Mouse (Mus musculus) midbrain, embryonic 12.5 days (tissue): Measurements from ENCODE around the gene Carnmt1. TPM values are rescaled to one million over a fixed set of nuclear protein-coding genes. Genes with fewer than 3 reads are reported as not detected.
A peak's percentile ranks its signal among the peaks of the same experiment; 100 is the strongest.

Experiments
- ATAC-seq: fragments of 200-750 bp; cut with Nextera tagmentation; 2 replicates; pipeline ENCODE4 v1.8.0; 2017; ENCODE audit warnings: low read depth, moderate TSS enrichment, moderate library complexity; ENCODE audit not compliant: low FRiP score
- H3K27ac ChIP-seq: fragments of 300-500 bp; sonication (generic); replicated peaks from 2 replicates; pipeline ENCODE4 v1.5.1; 2016; ENCODE audit warnings: mild to moderate bottlenecking
- H3K27me3 ChIP-seq: fragments of 300-500 bp; sonication (generic); 2 replicates; pipeline ENCODE4 v1.6.1; 2016; ENCODE audit warnings: mild to moderate bottlenecking
- H3K36me3 ChIP-seq: fragments of 300-500 bp; sonication (generic); 2 replicates; pipeline ENCODE4 v1.6.1; 2016
- H3K4me1 ChIP-seq: fragments of 300-500 bp; sonication (generic); 2 replicates; pipeline ENCODE4 v1.6.1; 2016
- H3K4me2 ChIP-seq: fragments of 300-500 bp; sonication (generic); replicated peaks from 2 replicates; pipeline ENCODE4 v1.6.1; 2016; ENCODE audit warnings: mild to moderate bottlenecking, moderate library complexity
- H3K4me3 ChIP-seq: fragments of 300-500 bp; sonication (generic); 2 replicates; pipeline ENCODE4 v1.5.1; 2016; ENCODE audit warnings: mild to moderate bottlenecking
- H3K9ac ChIP-seq: fragments of 300-500 bp; sonication (generic); replicated peaks from 2 replicates; pipeline ENCODE4 v1.6.1; 2016; ENCODE audit warnings: mild to moderate bottlenecking, moderate library complexity
- H3K9me3 ChIP-seq: fragments of 300-500 bp; sonication (generic); 2 replicates; pipeline ENCODE4 v1.6.1; 2016; ENCODE audit warnings: mild to moderate bottlenecking
- WGBS: fragments of 180-500 bp; shearing (Covaris S2); methylation state at CpG from one replicate; pipeline ENCODE4 v1.1.7; 2016; 5-methylcytosine and 5-hydroxymethylcytosine counted together
- polyA plus RNA-seq: library from polyadenylated mRNA; unstranded; fragments of >200 nt; fragmentation: Nextera tagmentation; extraction: Ambion mirVana; gene quantifications from 2 replicates; pipeline ENCODE4 v1.2.1, GENCODE M21; 2016

Carnmt1 gene
- polyA plus RNA-seq, 1 experiment from 2014 or later: 25.3 TPM

GRCm38 (mm10) chr19:18731077-18731476, 60.5 kb downstream of the Carnmt1 start:
- no peak overlapping the region for H3K4me3 ChIP-seq
- WGBS: 60% methylated on average over 7 of the region's 7 CpGs
- no peaks in the 10 kb centered on the region for H3K27me3 ChIP-seq
- H3K27ac ChIP-seq: no peak overlapping the region
- H3K9me3 ChIP-seq: no peaks in the 10 kb centered on the region
- no peaks in the 10 kb centered on the region for H3K36me3 ChIP-seq
- H3K9ac ChIP-seq: no peak overlapping the region
- H3K4me2 ChIP-seq: no peak overlapping the region
- no peaks in the 10 kb centered on the region for H3K4me1 ChIP-seq
- ATAC-seq: no peak

GRCm38 (mm10) chr19:18735901-18736300, 65.3 kb downstream of the Carnmt1 start:
- no peaks in the 10 kb centered on the region for H3K9me3 ChIP-seq
- H3K36me3 ChIP-seq: no peaks in the 10 kb centered on the region
- no peaks in the 10 kb centered on the region for H3K4me1 ChIP-seq
- H3K4me3 ChIP-seq: no peak overlapping the region
- WGBS: 96% methylated on average over 4 of the region's 4 CpGs
- no peaks in the 10 kb centered on the region for H3K27me3 ChIP-seq
- no peak for ATAC-seq
- no peak overlapping the region for H3K4me2 ChIP-seq
- H3K9ac ChIP-seq: no peak overlapping the region
- no peak overlapping the region for H3K27ac ChIP-seq

- H3K36me3 ChIP-seq: no peaks in the 10 kb centered on the region
- no peak overlapping the region for H3K27ac ChIP-seq
- no peak for ATAC-seq
- WGBS: 86% methylated on average over 7 of the region's 7 CpGs
- H3K9me3 ChIP-seq: no peaks in the 10 kb centered on the region
- H3K4me2 ChIP-seq: no peak overlapping the region
- H3K9ac ChIP-seq: no peak overlapping the region
- H3K4me3 ChIP-seq: no peak overlapping the region
- no peaks in the 10 kb centered on the region for H3K27me3 ChIP-seq
- no peaks in the 10 kb centered on the region for H3K4me1 ChIP-seq
These were observed 68.6 kb downstream of the Carnmt1 start for GRCm38 (mm10) chr19:18739146-18739545.

- WGBS: 81% methylated on average over 5 of the region's 5 CpGs
- Histone ChIP-seq H3K4me3 (no peak overlapping the region), H3K27me3 (no peaks in the 10 kb centered on the region), H3K4me1 (no peaks in the 10 kb centered on the region), H3K36me3 (no peaks in the 10 kb centered on the region), H3K27ac (no peak overlapping the region), H3K9me3 (no peaks in the 10 kb centered on the region), H3K4me2 (no peak overlapping the region), H3K9ac (no peak overlapping the region)
- ATAC-seq: no peak
These were observed 73.4 kb downstream of the Carnmt1 start for GRCm38 (mm10) chr19:18743946-18744345.

- H3K4me1 ChIP-seq: peaks cover 9% of the 10 kb centered on the region; the same call in 1 of the 2 replicates
- 89% methylated on average over 5 of the region's 5 CpGs for WGBS
- no peak for ATAC-seq
- H3K4me3 ChIP-seq: no peak overlapping the region
- H3K36me3 ChIP-seq: no peaks in the 10 kb centered on the region
- no peak overlapping the region for H3K27ac ChIP-seq
- H3K9ac ChIP-seq: no peak overlapping the region
- no peaks in the 10 kb centered on the region for H3K9me3 ChIP-seq
- no peak overlapping the region for H3K4me2 ChIP-seq
- H3K27me3 ChIP-seq: peaks cover 18% of the 10 kb centered on the region
These were observed 76.2 kb downstream of the Carnmt1 start for GRCm38 (mm10) chr19:18746576-18747340.

GRCm38 (mm10) chr19:18747379-18747778, 76.8 kb downstream of the Carnmt1 start:
- no peak overlapping the region for H3K27ac ChIP-seq
- no peak for ATAC-seq
- H3K9me3 ChIP-seq: no peaks in the 10 kb centered on the region
- H3K36me3 ChIP-seq: no peaks in the 10 kb centered on the region
- H3K9ac ChIP-seq: no peak overlapping the region
- H3K4me3 ChIP-seq: no peak overlapping the region
- H3K4me1 ChIP-seq: peaks cover 9% of the 10 kb centered on the region; the same call in 1 of the 2 replicates
- no peak overlapping the region for H3K4me2 ChIP-seq
- H3K27me3 ChIP-seq: peaks cover 18% of the 10 kb centered on the region
- WGBS: 91% methylated on average over 4 of the region's 4 CpGs

GRCm38 (mm10) chr19:18749598-18750339, 79.2 kb downstream of the Carnmt1 start, which contains the start of gene Trpm6:
Trpm6 (plus strand) TSS chr19:18749983.
- WGBS: 7% methylated on average over 41 of the region's 41 CpGs
- ATAC-seq: 0 out of 2 replicates have a peak, but pooled peaks have one; percentile 44

More at GRCm38 (mm10) chr19:18749598-18750339, 79.2 kb downstream of the Carnmt1 start, which contains the start of gene Trpm6:
- Histone ChIP-seq H3K4me3 (peak within 1 kb of the TSS; percentile 40), H3K9ac (no peak within 1 kb of the TSS), H3K4me1 (peaks cover 9% of the 10 kb centered on the region; the same call in 1 of the 2 replicates), H3K27me3 (peaks cover 18% of the 10 kb centered on the region), H3K9me3 (no peaks in the 10 kb centered on the region), H3K27ac (no peak within 1 kb of the TSS), H3K36me3 (no peaks in the 10 kb centered on the region), H3K4me2 (peak within 1 kb of the TSS; percentile 61)

Other genes starting within 250 kb of the Carnmt1 start
- 40.0 and 43.5 TPM in 2 replicates for gene Ostf1, start 38.9 kb upstream of the Carnmt1 start, polyA plus RNA-seq
- 5.2 and 6.1 TPM in 2 replicates for gene Nmrk1, start 38.8 kb upstream of the Carnmt1 start, polyA plus RNA-seq
- 79.1 and 88.4 TPM in 2 replicates for gene D030056L22Rik, start 42.4 kb downstream of the Carnmt1 start, polyA plus RNA-seq
- 0.22 and 0.54 TPM in 2 replicates for gene Trpm6, start 79.2 kb downstream of the Carnmt1 start, polyA plus RNA-seq